Mouse (Mus musculus): ENCODE measurements around the gene Prrc2b.

DNA sequence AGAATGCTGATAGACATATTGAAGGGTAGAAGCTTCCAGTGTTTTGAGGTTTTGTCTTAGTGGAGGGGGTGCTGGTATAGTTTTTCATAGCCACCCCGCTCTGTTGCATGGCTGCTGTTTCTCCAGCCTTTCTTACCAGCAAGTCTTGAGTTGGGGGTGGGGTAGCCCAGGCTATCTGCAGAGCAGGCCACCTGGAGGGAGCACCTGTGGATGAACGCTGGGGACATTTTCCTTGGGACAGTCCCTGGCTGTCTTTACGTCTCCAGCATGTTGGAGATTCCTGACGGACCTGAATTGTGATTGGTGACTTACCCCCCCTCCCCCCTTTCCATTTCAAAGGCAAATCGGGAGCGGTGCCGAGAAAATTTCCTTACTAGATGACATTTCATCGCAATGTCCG lies 31.2 kb downstream of the Prrc2b start:
- no peak for TF ChIP-seq CTCF (IDR thresholded peaks at IDR 0.05; ENCODE audit: borderline replicate concordance, insufficient read depth, low read length)
- no peak for TF ChIP-seq POLR2A (IDR thresholded peaks at IDR 0.05; ENCODE audit: low read depth, low read length)

Measured in embryonic fibroblast, embryonic 13.5 days (primary cell).